Mouse (Mus musculus) spleen, adult 2 months (tissue): Measurements from ENCODE around the gene Wdfy3.

Source experiments
- CTCF ChIP-seq: fragments of 200-500 bp; IDR thresholded peaks from 2 replicates; pipeline ENCODE4 v1.5.1; 2011; ENCODE audit warnings: mild to moderate bottlenecking, inconsistent platforms; ENCODE audit not compliant: insufficient read depth, insufficient read length, insufficient replicate concordance; ENCODE audit errors: extremely low read depth
- POLR2A ChIP-seq: fragments of 200-500 bp; IDR thresholded peaks from 2 replicates; pipeline ENCODE4 v1.6.1; 2011; ENCODE audit warnings: low read depth, low read length, inconsistent platforms

GRCm38 (mm10) chr5:101996036-101996735 is 73.5 kb downstream of the Wdfy3 start:
- TF ChIP-seq POLR2A (no peak), CTCF (no peak)
